Mouse (Mus musculus) embryonic facial prominence, embryonic 15.5 days (tissue): ENCODE results near the gene Gm11757. TPM values are rescaled to one million over a fixed set of nuclear protein-coding genes. Genes with fewer than 3 reads are reported as not detected.
"Not testable (repeated sequence)": the region's sequence is repeated elsewhere in the genome, so short reads cannot be mapped to it uniquely, and the experiment has no call there.

Source experiments
- ATAC-seq: fragments of 200-750 bp; cut with Nextera tagmentation; 2 replicates; pipeline ENCODE4 v1.8.0; 2017; ENCODE audit warnings: low read depth, moderate TSS enrichment; ENCODE audit not compliant: insufficient number of reproducible peaks, low FRiP score, low TSS enrichment
- H3K27ac ChIP-seq: fragments of 300-500 bp; sonication (generic); replicated peaks from 2 replicates; pipeline ENCODE4 v1.5.1; 2015; ENCODE audit warnings: mild to moderate bottlenecking, inconsistent platforms
- H3K27me3 ChIP-seq: fragments of 300-500 bp; sonication (generic); 2 replicates; pipeline ENCODE4 v1.6.1; 2015; ENCODE audit warnings: inconsistent platforms
- H3K36me3 ChIP-seq: fragments of 300-500 bp; sonication (generic); 2 replicates; pipeline ENCODE4 v1.6.1; 2015; ENCODE audit warnings: mild to moderate bottlenecking, inconsistent platforms
- H3K4me1 ChIP-seq: fragments of 300-500 bp; sonication (generic); 2 replicates; pipeline ENCODE4 v1.6.1; 2015; ENCODE audit warnings: inconsistent platforms
- H3K4me2 ChIP-seq: fragments of 300-500 bp; sonication (generic); replicated peaks from 2 replicates; pipeline ENCODE4 v1.6.1; 2015; ENCODE audit warnings: mild to moderate bottlenecking, inconsistent platforms
- H3K4me3 ChIP-seq: fragments of 300-500 bp; sonication (generic); replicated peaks from 2 replicates; pipeline ENCODE4 v1.5.1; 2015; ENCODE audit warnings: mild to moderate bottlenecking, inconsistent platforms
- H3K9ac ChIP-seq: fragments of 300-500 bp; sonication (generic); 2 replicates; pipeline ENCODE4 v1.6.1; 2015; ENCODE audit warnings: inconsistent platforms
- H3K9me3 ChIP-seq: fragments of 300-500 bp; sonication (generic); replicated peaks from 2 replicates; pipeline ENCODE4 v1.6.1; 2016; ENCODE audit warnings: inconsistent platforms
- WGBS: fragments of 180-500 bp; shearing (Covaris S2); methylation state at CpG from one replicate; pipeline ENCODE4 v1.1.7; 2015; 5-methylcytosine and 5-hydroxymethylcytosine counted together
- polyA plus RNA-seq: library from polyadenylated mRNA; unstranded; fragments of >200 nt; fragmentation: Nextera tagmentation; extraction: Ambion mirVana; gene quantifications from 2 replicates; pipeline ENCODE4 v1.2.1, GENCODE M21; 2015

Gene Gm11757
- not detected in 2 replicates for polyA plus RNA-seq

DNA sequence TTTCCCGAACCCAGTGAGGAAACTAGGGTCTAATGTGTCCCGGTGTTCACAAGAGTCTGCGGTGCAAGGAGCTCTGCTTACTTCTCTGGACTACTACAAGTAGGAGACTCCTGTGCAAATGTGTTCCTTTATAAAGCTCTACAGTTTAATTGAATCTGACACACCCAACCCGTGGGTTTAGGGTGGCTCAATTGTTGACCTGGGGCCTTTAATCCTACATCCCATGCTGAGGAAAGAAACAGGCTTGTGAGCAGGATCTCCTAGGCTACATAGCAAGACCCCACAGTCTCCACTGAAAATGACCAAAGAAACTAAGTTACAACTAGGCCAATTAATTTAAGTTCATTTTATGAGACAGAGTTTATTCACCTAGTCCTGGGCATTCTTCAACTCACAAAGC lies at the start of gene Gm11757:
Gene Gm11757, minus strand, starts transcription at position 101 of the 400 bp plus-strand sequence.
- ATAC-seq, H3K9ac ChIP-seq, H3K27me3 ChIP-seq, H3K4me1 ChIP-seq, H3K4me2 ChIP-seq, H3K9me3 ChIP-seq, H3K4me3 ChIP-seq, H3K27ac ChIP-seq, H3K36me3 ChIP-seq: not testable (repeated sequence)
- no CpG with 5 or more reads among the region's 4 CpGs for WGBS

- not testable (repeated sequence) for H3K4me2 ChIP-seq, H3K4me3 ChIP-seq, H3K4me1 ChIP-seq, H3K9ac ChIP-seq, H3K27me3 ChIP-seq, H3K9me3 ChIP-seq, ATAC-seq, H3K27ac ChIP-seq, H3K36me3 ChIP-seq
- 83% methylated on average over 6 of the region's 6 CpGs for WGBS
Measured at GRCm38 (mm10) chr4:73920660-73921059, 29.7 kb upstream of the Gm11757 start, which contains the start of gene Gm11756. Gene Gm11756 (minus strand): TSS chr4:73920760.

DNA sequence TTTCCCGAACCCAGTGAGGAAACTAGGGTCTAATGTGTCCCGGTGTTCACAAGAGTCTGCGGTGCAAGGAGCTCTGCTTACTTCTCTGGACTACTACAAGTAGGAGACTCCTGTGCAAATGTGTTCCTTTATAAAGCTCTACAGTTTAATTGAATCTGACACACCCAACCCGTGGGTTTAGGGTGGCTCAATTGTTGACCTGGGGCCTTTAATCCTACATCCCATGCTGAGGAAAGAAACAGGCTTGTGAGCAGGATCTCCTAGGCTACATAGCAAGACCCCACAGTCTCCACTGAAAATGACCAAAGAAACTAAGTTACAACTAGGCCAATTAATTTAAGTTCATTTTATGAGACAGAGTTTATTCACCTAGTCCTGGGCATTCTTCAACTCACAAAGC lies 14.9 kb upstream of the Gm11757 start, which contains the start of gene Gm13871:
Gene Gm13871, minus strand, starts transcription at position 101 of the 400 bp plus-strand sequence.
- H3K4me3 ChIP-seq, H3K27me3 ChIP-seq, H3K9me3 ChIP-seq, H3K36me3 ChIP-seq, H3K4me2 ChIP-seq, ATAC-seq, H3K27ac ChIP-seq, H3K4me1 ChIP-seq, H3K9ac ChIP-seq: not testable (repeated sequence)
- no CpG with 5 or more reads among the region's 4 CpGs for WGBS

DNA sequence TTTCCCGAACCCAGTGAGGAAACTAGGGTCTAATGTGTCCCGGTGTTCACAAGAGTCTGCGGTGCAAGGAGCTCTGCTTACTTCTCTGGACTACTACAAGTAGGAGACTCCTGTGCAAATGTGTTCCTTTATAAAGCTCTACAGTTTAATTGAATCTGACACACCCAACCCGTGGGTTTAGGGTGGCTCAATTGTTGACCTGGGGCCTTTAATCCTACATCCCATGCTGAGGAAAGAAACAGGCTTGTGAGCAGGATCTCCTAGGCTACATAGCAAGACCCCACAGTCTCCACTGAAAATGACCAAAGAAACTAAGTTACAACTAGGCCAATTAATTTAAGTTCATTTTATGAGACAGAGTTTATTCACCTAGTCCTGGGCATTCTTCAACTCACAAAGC lies 14.7 kb downstream of the Gm11757 start, which contains the start of gene Gm11758:
Gene Gm11758, minus strand, starts transcription at position 101 of the 400 bp plus-strand sequence.
- ATAC-seq, H3K4me1 ChIP-seq, H3K36me3 ChIP-seq, H3K27ac ChIP-seq, H3K9me3 ChIP-seq, H3K4me3 ChIP-seq, H3K4me2 ChIP-seq, H3K27me3 ChIP-seq, H3K9ac ChIP-seq: not testable (repeated sequence)
- WGBS: no CpG with 5 or more reads among the region's 4 CpGs

Other genes with a start within 250 kb of the Gm11757 start
- not detected in 2 replicates for gene Gm11239, start 222.8 kb downstream of the Gm11757 start, polyA plus RNA-seq
- gene Gm428, start 207.6 kb downstream of the Gm11757 start, polyA plus RNA-seq: not detected in 2 replicates
- 1.3 and 2.0 TPM in 2 replicates for gene Rasef, start 100.1 kb downstream of the Gm11757 start, polyA plus RNA-seq
- gene Gm11758, start 14.8 kb downstream of the Gm11757 start, polyA plus RNA-seq: not detected in 2 replicates
- not detected in 2 replicates for gene Gm13871, start 14.8 kb upstream of the Gm11757 start, polyA plus RNA-seq
- gene Gm11756, start 29.6 kb upstream of the Gm11757 start, polyA plus RNA-seq: 0.41 and 0.50 TPM in 2 replicates
- gene 2310002L09Rik, start 59.7 kb upstream of the Gm11757 start, polyA plus RNA-seq: 5.7 and 11.3 TPM in 2 replicates
- gene Frmd3, start 122.3 kb upstream of the Gm11757 start, polyA plus RNA-seq: 4.4 and 5.1 TPM in 2 replicates